8 mouse cellular contexts compared by ENCODE assay signal in the genomic region with DNA sequence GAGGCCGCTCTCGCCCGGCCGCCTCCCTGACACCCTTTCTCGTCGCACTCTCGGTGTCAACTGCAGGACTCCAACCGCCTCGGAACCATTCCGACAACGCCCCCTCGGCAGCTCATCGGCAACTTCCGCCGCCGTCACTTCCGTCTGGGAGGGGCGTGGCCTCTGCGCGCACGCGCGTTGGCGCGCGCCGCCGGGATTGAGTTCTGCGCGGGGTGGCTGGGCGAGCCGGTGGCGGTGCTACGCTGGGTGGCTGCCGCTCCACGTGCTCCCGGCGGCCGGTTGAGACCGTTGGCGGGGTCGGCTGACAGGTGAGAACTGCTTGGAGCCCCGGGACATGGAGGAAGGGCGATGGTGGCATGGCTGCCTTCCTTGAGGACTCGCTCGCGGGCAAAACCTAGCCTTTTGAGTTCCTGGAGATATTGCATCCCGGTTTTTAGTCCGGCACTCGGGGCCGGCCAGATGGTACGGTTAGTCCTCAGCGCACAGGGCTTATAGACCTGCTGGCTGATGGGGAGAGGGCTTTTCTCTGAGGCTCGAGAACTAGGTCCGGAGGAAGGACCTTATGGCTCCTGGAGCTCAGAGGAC. TPM values are rescaled to one million over a fixed set of nuclear protein-coding genes. Genes with fewer than 3 reads are reported as not detected.
DNase-seq lines count a peak whose midpoint lies in the region; ATAC-seq lines count a peak whose summit lies in the region.

Gene Zbtb49 (minus strand): TSS at position 130 of the 585 bp plus-strand sequence.
Gene Lyar (plus strand): TSS at position 143 of the 585 bp plus-strand sequence.

- peak; percentile 91 for DNase-seq in R1 (ENCODE audit: low read depth, low spot score)
- peak; percentile 96 to 97 for DNase-seq in cerebellum, postnatal 25 days
- DNase-seq in frontal cortex, postnatal 25 days (ENCODE audit: low spot score in 2 of 2), result peak; percentile 91 to 92
- DNase-seq in left cerebral cortex, adult 11 months (ENCODE audit: low spot score), result peak; percentile 86
- peak; percentile 94 to 97 for DNase-seq in lung, postnatal 4 days
- peak; percentile 93 for DNase-seq in retina, postnatal 7 days (ENCODE audit: low read depth, low spot score)
- DNase-seq in urinary bladder, adult 2 months (ENCODE audit: low spot score), result peak; percentile 98

- no peaks in the 10 kb centered on the region for H3K27me3 ChIP-seq in hindbrain, embryonic 15.5 days

- H3K27ac ChIP-seq in hindbrain, embryonic 15.5 days (replicated peaks), result peak within 1 kb of the TSS; percentile 89

- no peaks in the 10 kb centered on the region for H3K9me3 ChIP-seq in hindbrain, embryonic 15.5 days

- peak within 1 kb of the TSS; percentile 91 for H3K9ac ChIP-seq in hindbrain, embryonic 15.5 days

- H3K4me1 ChIP-seq in hindbrain, embryonic 15.5 days (replicated peaks), result peaks cover 36% of the 10 kb centered on the region

- peak within 1 kb of the TSS; percentile 94 for H3K4me3 ChIP-seq in hindbrain, embryonic 15.5 days

- H3K36me3 ChIP-seq in hindbrain, embryonic 15.5 days, result peaks cover 16% of the 10 kb centered on the region

- H3K4me2 ChIP-seq in hindbrain, embryonic 15.5 days, result peak within 1 kb of the TSS; percentile 88

- WGBS in hindbrain, embryonic 15.5 days, result under 1% methylated on average over 55 of the region's 55 CpGs

- peak; percentile 94 for ATAC-seq in hindbrain, embryonic 15.5 days (ENCODE audit: low FRiP score, low read depth)

RNA-seq across cellular contexts. Expression of gene Zbtb49, which starts in this region (rescaled TPM):
- polyA plus RNA-seq in hindbrain, embryonic 15.5 days (2015; fragmentation: Nextera tagmentation; extraction: Ambion mirVana), result 18.1 and 20.5 TPM in 2 replicates
- polyA plus RNA-seq in urinary bladder, adult 2 months (2012; rRNA removed), result 10.1 and 10.6 TPM in 2 replicates

RNA-seq across cellular contexts. Expression of gene Lyar, which starts in this region (rescaled TPM):
- 40.5 and 43.1 TPM in 2 replicates for polyA plus RNA-seq in hindbrain, embryonic 15.5 days (2015; fragmentation: Nextera tagmentation; extraction: Ambion mirVana)
- polyA plus RNA-seq in urinary bladder, adult 2 months (2012; rRNA removed), result 25.1 and 28.0 TPM in 2 replicates

Comparison
In these comparisons a context has a peak if more than half of its experiments do, and no peak if none do; other contexts are left out.
1. Peak in every context shown above with its lines: DNase-seq, ATAC-seq, H3K4me3 ChIP-seq and H3K27ac ChIP-seq.